Mouse (Mus musculus) heart, embryonic 16.5 days (tissue): ENCODE measurements at regions not wholly inside any gene's neighbourhood (a gene's known extent, or its start where the extent isn't known, plus 50 kb on each side); places are given as distances from the start of the nearest gene placed in this dataset.

ENCODE experiments used
- ATAC-seq: fragments of 200-750 bp; cut with Nextera tagmentation; replicated peaks from 2 replicates; pipeline ENCODE4 v1.8.0; 2017; ENCODE audit warnings: moderate number of reproducible peaks; ENCODE audit not compliant: insufficient read depth, low FRiP score; ENCODE audit errors: extremely low read depth
- H3K27ac ChIP-seq: fragments of 300-500 bp; sonication (generic); 2 replicates; pipeline ENCODE4 v1.5.1; 2014; ENCODE audit warnings: mild to moderate bottlenecking, low read length, control low read depth, moderate library complexity
- H3K27me3 ChIP-seq: fragments of 300-500 bp; sonication (generic); 2 replicates; pipeline ENCODE4 v1.6.1; 2014; ENCODE audit warnings: low read length, mixed read lengths; ENCODE audit not compliant: control insufficient read depth, insufficient read depth
- H3K36me3 ChIP-seq: fragments of 300-500 bp; sonication (generic); 2 replicates; pipeline ENCODE4 v1.6.1; 2014; ENCODE audit not compliant: control insufficient read depth, insufficient read depth
- H3K4me1 ChIP-seq: fragments of 300-500 bp; sonication (generic); 2 replicates; pipeline ENCODE4 v1.6.1; 2014; ENCODE audit warnings: low read length, mixed read lengths; ENCODE audit not compliant: control insufficient read depth, insufficient read depth
- H3K4me2 ChIP-seq: fragments of 300-500 bp; sonication (generic); 2 replicates; pipeline ENCODE4 v1.6.1; 2014; ENCODE audit warnings: low read depth, mild to moderate bottlenecking, control low read depth, low read length
- H3K4me3 ChIP-seq: fragments of 300-500 bp; sonication (generic); 2 replicates; pipeline ENCODE4 v1.5.1; 2014; ENCODE audit warnings: mild to moderate bottlenecking, control low read depth, low read length
- H3K9ac ChIP-seq: fragments of 300-500 bp; sonication (generic); 2 replicates; pipeline ENCODE4 v1.6.1; 2014; ENCODE audit warnings: low read length, control low read depth
- H3K9me3 ChIP-seq: fragments of 300-500 bp; sonication (generic); replicated peaks from 2 replicates; pipeline ENCODE4 v1.6.1; 2016; ENCODE audit warnings: low read length; ENCODE audit not compliant: control insufficient read depth
- WGBS: fragments of 180-500 bp; shearing (Covaris S2); extraction: QIAGEN DNeasy Blood & Tissue Kit; methylation state at CpG from one replicate; pipeline ENCODE4 v1.1.7; 2014; 5-methylcytosine and 5-hydroxymethylcytosine counted together

DNA sequence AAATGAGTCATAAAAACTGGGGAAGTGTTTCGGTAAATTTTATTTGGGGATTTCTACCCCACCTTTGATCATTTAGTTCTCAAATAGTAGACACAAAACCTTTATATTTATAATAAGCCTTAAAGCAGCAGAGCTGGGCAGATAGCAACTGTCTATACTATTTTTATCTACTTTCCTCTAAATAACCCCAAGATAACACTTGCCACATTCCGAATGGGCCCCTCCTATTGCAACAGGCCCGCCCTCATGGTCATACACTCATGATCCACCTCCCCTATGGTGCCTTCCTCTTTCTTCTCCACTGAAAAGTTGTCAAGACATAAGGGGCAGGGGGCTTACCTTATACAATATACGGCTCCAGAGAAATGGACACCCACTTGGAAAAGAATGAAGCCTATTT, 195.5 kb upstream of the Atp2b1 start:
- no peaks in the 10 kb centered on the region for H3K27me3 ChIP-seq
- no peak overlapping the region for H3K27ac ChIP-seq
- ATAC-seq = no peak
- H3K9me3 ChIP-seq = no peaks in the 10 kb centered on the region
- no peak overlapping the region for H3K4me2 ChIP-seq
- 72% methylated on average over 4 of the region's 4 CpGs for WGBS
- H3K9ac ChIP-seq = no peak overlapping the region
- no peaks in the 10 kb centered on the region for H3K36me3 ChIP-seq
- H3K4me1 ChIP-seq = peaks cover 6% of the 10 kb centered on the region
- no peak overlapping the region for H3K4me3 ChIP-seq

DNA sequence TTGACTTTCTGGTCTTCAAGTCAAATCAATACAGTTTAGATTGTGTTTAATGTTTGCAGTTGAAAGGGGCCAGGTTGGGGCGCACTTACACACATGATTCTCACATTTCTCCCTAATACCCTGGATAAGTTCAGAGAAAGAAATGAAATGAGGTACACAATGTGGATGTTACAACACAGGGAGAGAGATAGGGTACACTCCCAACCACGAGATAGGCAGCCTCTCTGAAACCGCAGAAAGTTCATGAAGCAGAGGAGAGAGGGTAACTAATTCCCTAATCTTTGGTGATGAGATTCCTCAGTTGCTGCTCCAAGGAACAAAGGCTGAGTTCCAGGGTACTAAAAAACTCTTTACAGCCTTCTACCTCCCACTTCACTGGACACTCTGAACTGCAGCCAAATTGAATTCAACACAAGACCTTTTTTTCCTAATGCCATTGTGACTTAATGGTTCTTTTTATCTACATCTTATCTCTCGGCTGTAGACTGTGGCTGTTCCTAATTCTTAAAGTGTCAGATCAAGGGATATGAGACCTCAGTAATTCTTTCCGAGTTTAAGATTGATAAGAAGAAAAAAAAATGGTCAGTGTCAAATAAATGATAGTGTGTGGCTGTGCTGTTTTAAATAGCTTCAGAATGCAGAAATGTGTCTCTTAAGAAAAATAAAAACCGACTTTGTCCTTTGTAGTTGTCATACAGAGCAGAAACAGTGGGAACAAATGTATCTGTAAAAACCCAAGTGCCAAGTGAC, 193.8 kb upstream of the Atp2b1 start:
- H3K4me1 ChIP-seq = peaks cover 6% of the 10 kb centered on the region
- no peak overlapping the region for H3K27ac ChIP-seq
- WGBS = 25% methylated on average over 6 of the region's 6 CpGs
- no peaks in the 10 kb centered on the region for H3K9me3 ChIP-seq
- H3K27me3 ChIP-seq = no peaks in the 10 kb centered on the region
- H3K4me2 ChIP-seq = no peak overlapping the region
- H3K36me3 ChIP-seq = no peaks in the 10 kb centered on the region
- H3K4me3 ChIP-seq = no peak overlapping the region
- 0 out of 2 replicates have a peak, but pooled peaks have one; percentile 28 for ATAC-seq
- no peak overlapping the region for H3K9ac ChIP-seq

DNA sequence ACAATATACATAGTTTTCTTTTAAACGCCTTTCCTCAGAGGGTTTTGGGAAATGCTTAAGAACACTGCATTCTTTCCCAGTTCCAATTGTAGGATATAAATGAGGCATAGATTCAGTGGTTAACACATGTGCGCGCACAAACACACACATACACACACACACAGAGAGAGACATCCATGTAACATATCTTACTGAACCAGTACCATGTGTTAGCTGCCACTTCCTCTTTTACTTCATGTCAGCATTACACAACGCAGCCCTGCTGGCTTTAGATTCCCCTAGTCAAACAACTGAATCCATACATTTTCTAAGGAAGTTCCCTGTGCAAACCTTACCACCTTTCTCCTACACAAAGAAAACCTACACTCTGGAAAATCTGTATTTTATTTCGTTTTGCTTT, 189.1 kb upstream of the Atp2b1 start:
- ATAC-seq = no peak
- Histone ChIP-seq H3K9ac (no peak overlapping the region), H3K4me3 (no peak overlapping the region), H3K9me3 (no peaks in the 10 kb centered on the region), H3K36me3 (no peaks in the 10 kb centered on the region), H3K4me2 (no peak overlapping the region), H3K27me3 (no peaks in the 10 kb centered on the region), H3K4me1 (peaks cover 5% of the 10 kb centered on the region), H3K27ac (no peak overlapping the region)
- WGBS = 87% methylated on average over 5 of the region's 5 CpGs

DNA sequence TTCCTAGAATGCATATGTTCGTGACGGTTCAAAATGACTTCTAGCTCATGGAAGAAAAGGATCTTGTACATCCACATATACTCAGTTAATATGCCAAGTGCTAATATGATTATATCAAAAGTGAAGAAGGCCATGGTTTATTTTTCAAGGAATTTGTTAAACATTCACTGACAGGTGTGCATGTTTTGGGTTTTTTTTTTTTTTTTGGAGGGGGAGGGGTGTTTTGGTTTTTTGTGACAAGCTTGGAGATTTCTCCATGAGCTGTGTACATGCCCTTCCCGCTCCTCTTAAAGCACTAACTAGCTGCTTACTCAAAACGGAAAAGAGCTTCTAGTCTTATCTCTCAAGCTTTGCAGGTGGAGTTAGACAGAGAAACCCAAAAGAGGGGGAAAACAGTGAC, 187.1 kb upstream of the Atp2b1 start:
- no peak for ATAC-seq
- no peak overlapping the region for H3K4me3 ChIP-seq
- H3K4me1 ChIP-seq = no peaks in the 10 kb centered on the region
- WGBS = 78% methylated on average over 4 of the region's 4 CpGs
- no peak overlapping the region for H3K4me2 ChIP-seq
- no peaks in the 10 kb centered on the region for H3K9me3 ChIP-seq
- H3K9ac ChIP-seq = no peak overlapping the region
- H3K27ac ChIP-seq = no peak overlapping the region
- no peaks in the 10 kb centered on the region for H3K27me3 ChIP-seq
- H3K36me3 ChIP-seq = no peaks in the 10 kb centered on the region

DNA sequence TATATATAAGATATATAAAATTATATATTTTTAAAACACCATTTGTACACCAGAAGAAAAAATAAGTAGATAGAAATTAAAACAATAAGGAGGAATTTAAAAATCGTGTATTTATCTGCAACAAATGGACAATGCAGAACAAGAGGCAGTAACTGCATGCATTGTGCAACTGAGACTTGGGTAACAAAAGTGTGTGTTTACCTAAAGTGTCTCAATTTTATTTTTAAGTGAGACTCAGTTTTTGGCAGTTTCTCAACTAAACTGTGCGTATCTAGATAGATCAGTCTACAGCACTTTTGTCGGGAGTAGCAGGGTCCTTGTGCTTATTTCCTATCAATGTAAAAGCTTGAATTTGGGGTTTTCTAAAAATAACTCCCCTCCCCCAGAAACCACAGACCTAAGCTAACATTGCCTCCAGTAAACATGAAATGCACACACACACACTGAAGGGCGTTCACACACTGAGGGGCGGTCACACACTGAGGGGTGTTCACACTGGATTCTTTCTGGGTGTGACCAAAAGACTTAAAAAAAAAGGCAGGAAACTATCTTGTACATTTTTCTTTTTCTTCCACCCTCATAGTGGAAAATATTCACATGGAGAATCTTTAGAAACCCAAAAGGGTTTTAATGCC, 185.7 kb upstream of the Atp2b1 start:
- Histone ChIP-seq H3K4me3 (no peak overlapping the region), H3K36me3 (no peaks in the 10 kb centered on the region), H3K4me1 (no peaks in the 10 kb centered on the region), H3K27me3 (no peaks in the 10 kb centered on the region), H3K9me3 (no peaks in the 10 kb centered on the region), H3K27ac (no peak overlapping the region), H3K4me2 (no peak overlapping the region), H3K9ac (no peak overlapping the region)
- 72% methylated on average over 5 of the region's 5 CpGs for WGBS
- ATAC-seq = no peak

DNA sequence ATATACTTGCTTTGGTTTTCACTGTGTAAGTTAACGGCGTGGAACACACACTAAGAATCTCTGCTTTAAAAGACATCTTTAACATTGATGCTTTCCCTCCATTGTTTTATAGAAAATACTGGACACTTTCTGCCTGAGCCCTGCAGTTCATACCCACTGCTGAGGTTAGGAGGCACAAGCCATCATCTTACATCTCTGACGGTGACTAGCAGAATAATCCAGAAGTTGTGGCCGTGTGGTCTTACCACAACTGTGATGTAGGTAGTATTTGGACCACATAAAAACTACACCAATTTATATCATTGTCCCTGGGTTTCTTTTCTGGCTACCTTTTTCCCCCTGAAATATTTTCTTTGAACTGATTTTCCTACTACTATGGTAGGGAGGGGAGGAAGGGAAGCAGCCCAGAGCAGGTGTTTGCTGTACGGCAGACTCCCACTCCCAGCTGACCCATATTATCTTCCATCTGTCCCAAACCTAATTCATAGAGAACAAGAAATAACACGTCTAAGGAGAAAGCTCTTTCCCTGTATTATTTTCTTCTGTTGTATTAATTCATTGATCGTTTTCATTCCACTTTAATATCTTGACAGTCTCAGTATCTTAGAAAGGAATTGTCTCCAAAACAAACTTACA, 180.1 kb upstream of the Atp2b1 start:
- Histone ChIP-seq H3K27ac (no peak overlapping the region), H3K27me3 (no peaks in the 10 kb centered on the region), H3K4me2 (no peak overlapping the region), H3K9ac (no peak overlapping the region), H3K36me3 (no peaks in the 10 kb centered on the region), H3K9me3 (no peaks in the 10 kb centered on the region), H3K4me3 (no peak overlapping the region), H3K4me1 (no peaks in the 10 kb centered on the region)
- 77% methylated on average over 7 of the region's 7 CpGs for WGBS
- ATAC-seq = no peak

DNA sequence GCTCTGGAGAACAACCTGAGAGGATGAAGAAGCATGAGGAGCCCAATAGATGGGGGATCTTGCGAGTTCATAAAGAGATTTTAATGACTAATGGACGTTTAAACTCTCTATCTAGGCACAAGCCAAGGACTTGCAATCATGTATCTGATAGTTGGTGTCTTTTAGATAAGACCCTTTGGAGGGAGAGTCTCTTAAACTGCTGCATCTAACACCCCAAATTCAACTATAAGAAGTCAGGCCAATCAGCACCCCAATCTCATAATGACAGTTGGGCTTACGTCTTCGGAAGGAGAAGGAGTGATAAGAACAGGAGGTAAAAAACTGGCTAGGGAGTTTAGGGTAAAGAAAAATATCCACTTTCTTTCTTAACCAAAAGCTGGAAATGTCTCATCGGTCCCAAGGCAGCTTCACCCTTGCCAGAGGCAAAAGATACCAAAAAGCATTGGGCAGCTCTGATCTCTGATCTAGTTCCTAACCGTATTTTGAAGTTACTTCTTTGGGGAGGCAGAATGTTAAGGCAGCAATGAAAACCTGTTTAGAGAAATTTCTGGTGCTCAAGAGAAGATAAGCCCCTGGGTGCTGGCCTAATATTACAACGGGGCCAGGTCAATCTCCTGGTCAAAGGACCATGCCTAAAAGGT, 173.6 kb upstream of the Atp2b1 start:
- H3K9me3 ChIP-seq = no peaks in the 10 kb centered on the region
- ATAC-seq = no peak
- no peak overlapping the region for H3K4me3 ChIP-seq
- no peaks in the 10 kb centered on the region for H3K27me3 ChIP-seq
- no peak overlapping the region for H3K27ac ChIP-seq
- no peaks in the 10 kb centered on the region for H3K36me3 ChIP-seq
- no peaks in the 10 kb centered on the region; the same call in 1 of the 2 replicates for H3K4me1 ChIP-seq
- H3K4me2 ChIP-seq = no peak overlapping the region
- H3K9ac ChIP-seq = no peak overlapping the region
- 74% methylated on average over 7 of the region's 7 CpGs for WGBS

DNA sequence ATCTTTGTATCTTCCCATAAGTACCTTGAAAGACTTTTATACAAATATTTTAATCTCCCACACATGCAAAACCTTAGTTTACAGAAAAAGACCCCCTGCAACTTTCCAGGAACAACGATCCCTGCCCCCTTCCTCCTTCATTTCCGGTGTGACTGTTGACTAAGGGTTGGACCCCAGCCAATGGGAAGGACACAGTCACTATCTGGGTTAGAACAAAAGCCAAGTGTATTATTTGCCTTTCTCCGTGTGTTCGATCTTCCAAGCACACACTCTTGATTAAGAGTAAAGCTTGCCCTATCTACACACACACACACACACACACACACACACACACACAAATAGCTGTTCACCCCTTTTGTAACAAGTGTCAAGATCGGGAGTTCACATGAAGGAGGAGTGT, 172.8 kb upstream of the Atp2b1 start:
- Histone ChIP-seq H3K36me3 (no peaks in the 10 kb centered on the region), H3K4me2 (no peak overlapping the region), H3K4me3 (no peak overlapping the region), H3K27ac (no peak overlapping the region), H3K27me3 (no peaks in the 10 kb centered on the region), H3K9me3 (no peaks in the 10 kb centered on the region), H3K4me1 (no peaks in the 10 kb centered on the region; the same call in 1 of the 2 replicates), H3K9ac (no peak overlapping the region)
- no peak for ATAC-seq
- 35% methylated on average over 5 of the region's 5 CpGs for WGBS
